Mouse (Mus musculus) midbrain, postnatal 0 days (tissue): Measurements from ENCODE around the gene Cryl1. TPM values are rescaled to one million over a fixed set of nuclear protein-coding genes. Genes with fewer than 3 reads are reported as not detected.
A peak's percentile ranks its signal among the peaks of the same experiment; 100 is the strongest.

Source experiments
- ATAC-seq: fragments of 200-750 bp; cut with Nextera tagmentation; 2 replicates; pipeline ENCODE4 v1.8.0; 2017; ENCODE audit warnings: moderate number of reproducible peaks, mild to moderate bottlenecking, moderate TSS enrichment, moderate library complexity; ENCODE audit not compliant: low FRiP score
- DNase-seq: peaks from one replicate; pipeline ENCODE4 v3.0.0-alpha.2; 2015; ENCODE audit warnings: low spot score
- H3K27ac ChIP-seq: fragments of 300-500 bp; sonication (generic); 2 replicates; pipeline ENCODE4 v1.5.1; 2014; ENCODE audit warnings: low read depth, mild to moderate bottlenecking, low read length, mixed read lengths
- H3K27me3 ChIP-seq: fragments of 300-500 bp; sonication (generic); 2 replicates; pipeline ENCODE4 v1.6.1; 2014; ENCODE audit warnings: low read length, control low read depth, mixed read lengths; ENCODE audit not compliant: insufficient read depth
- H3K36me3 ChIP-seq: fragments of 300-500 bp; sonication (generic); 2 replicates; pipeline ENCODE4 v1.6.1; 2014; ENCODE audit warnings: low read length, control low read depth, mixed read lengths; ENCODE audit not compliant: insufficient read depth
- H3K4me1 ChIP-seq: fragments of 300-500 bp; sonication (generic); 2 replicates; pipeline ENCODE4 v1.6.1; 2014; ENCODE audit warnings: mild to moderate bottlenecking, control low read depth, antibody characterized with exemption, low read length, mixed read lengths; ENCODE audit not compliant: insufficient read depth
- H3K4me2 ChIP-seq: fragments of 300-500 bp; sonication (generic); 2 replicates; pipeline ENCODE4 v1.6.1; 2014; ENCODE audit warnings: low read depth, mild to moderate bottlenecking, low read length, mixed read lengths; ENCODE audit not compliant: poor library complexity, severe bottlenecking
- H3K4me3 ChIP-seq: fragments of 300-500 bp; sonication (generic); 2 replicates; pipeline ENCODE4 v1.5.1; 2014; ENCODE audit warnings: low read depth, mild to moderate bottlenecking, low read length, moderate library complexity
- H3K9ac ChIP-seq: fragments of 300-500 bp; sonication (generic); replicated peaks from 2 replicates; pipeline ENCODE4 v1.6.1; 2014; ENCODE audit warnings: mild to moderate bottlenecking, low read length, moderate library complexity, mixed read lengths; ENCODE audit not compliant: poor library complexity, severe bottlenecking
- H3K9me3 ChIP-seq: fragments of 300-500 bp; sonication (generic); 2 replicates; pipeline ENCODE4 v1.6.1; 2016; ENCODE audit warnings: low read length, control low read depth
- CTCF ChIP-seq: IDR thresholded peaks from 2 replicates; pipeline ENCODE4 v1.5.1; 2016; ENCODE audit warnings: antibody characterized with exemption, mild to moderate bottlenecking
- WGBS: fragments of 180-500 bp; shearing (Covaris S2); extraction: QIAGEN DNeasy Blood & Tissue Kit; methylation state at CpG from one replicate; pipeline ENCODE4 v1.1.7; 2014; 5-methylcytosine and 5-hydroxymethylcytosine counted together
- polyA plus RNA-seq: library from polyadenylated mRNA; unstranded; fragments of >200 nt; fragmentation: Nextera tagmentation; extraction: Ambion mirVana; gene quantifications from 2 replicates; pipeline ENCODE4 v1.2.1, GENCODE M21; 2015
- total RNA-seq: library from RNA; depleted of rRNA; stranded (reverse); fragments of >200 nt; gene quantifications from 2 replicates; pipeline ENCODE4 v1.2.3, GENCODE M21; 2014

Gene Cryl1
- total and polyA plus RNA-seq, 2 experiments from 2014 or later: 13.5 to 19.4 TPM

GRCm38 (mm10) chr14:57365341-57365740 is 33.0 kb downstream of the Cryl1 start:
- H3K4me1 ChIP-seq: no peaks in the 10 kb centered on the region
- no peaks in the 10 kb centered on the region for H3K27me3 ChIP-seq
- H3K9ac ChIP-seq: no peak overlapping the region
- WGBS: 82% methylated on average over 9 of the region's 9 CpGs
- H3K36me3 ChIP-seq: no peaks in the 10 kb centered on the region
- no peaks in the 10 kb centered on the region for H3K9me3 ChIP-seq
- H3K27ac ChIP-seq: no peak overlapping the region
- no peak for TF ChIP-seq CTCF
- ATAC-seq (no peak), DNase-seq (no peak)
- H3K4me2 ChIP-seq: no peak overlapping the region
- no peak overlapping the region for H3K4me3 ChIP-seq

GRCm38 (mm10) chr14:57363833-57364232 is 34.5 kb downstream of the Cryl1 start:
- ATAC-seq (no peak), DNase-seq (no peak)
- H3K9ac ChIP-seq: no peak overlapping the region
- H3K4me2 ChIP-seq: no peak overlapping the region
- H3K36me3 ChIP-seq: no peaks in the 10 kb centered on the region
- H3K27me3 ChIP-seq: no peaks in the 10 kb centered on the region
- H3K9me3 ChIP-seq: no peaks in the 10 kb centered on the region
- 88% methylated on average over 6 of the region's 6 CpGs for WGBS
- H3K4me3 ChIP-seq: no peak overlapping the region
- H3K27ac ChIP-seq: no peak overlapping the region
- no peaks in the 10 kb centered on the region for H3K4me1 ChIP-seq
- TF ChIP-seq CTCF: no peak

- WGBS: 4% methylated on average over 23 of the region's 31 CpGs
- H3K4me3 ChIP-seq: no peak overlapping the region
- H3K9me3 ChIP-seq: no peaks in the 10 kb centered on the region
- peak overlapping the region; percentile 26; the same call in 1 of the 2 replicates for H3K4me2 ChIP-seq
- no peak overlapping the region for H3K27ac ChIP-seq
- peak; percentile 89 for DNase-seq
- no peak overlapping the region for H3K9ac ChIP-seq
- ATAC-seq: peak; percentile 73
- no peaks in the 10 kb centered on the region for H3K36me3 ChIP-seq
- no peaks in the 10 kb centered on the region for H3K4me1 ChIP-seq
- no peaks in the 10 kb centered on the region for H3K27me3 ChIP-seq
- TF ChIP-seq CTCF: peak; percentile 89
Observed at GRCm38 (mm10) chr14:57362726-57363660, 35.3 kb downstream of the Cryl1 start.

GRCm38 (mm10) chr14:57357030-57357429 is 41.3 kb downstream of the Cryl1 start:
- H3K4me2 ChIP-seq: no peak overlapping the region
- H3K27ac ChIP-seq: no peak overlapping the region
- H3K9ac ChIP-seq: no peak overlapping the region
- H3K27me3 ChIP-seq: no peaks in the 10 kb centered on the region
- no peak for DNase-seq
- no peaks in the 10 kb centered on the region for H3K9me3 ChIP-seq
- H3K36me3 ChIP-seq: no peaks in the 10 kb centered on the region
- ATAC-seq: no peak
- no peak overlapping the region for H3K4me3 ChIP-seq
- 72% methylated on average over 5 of the region's 5 CpGs for WGBS
- peaks cover 2% of the 10 kb centered on the region; the same call in 1 of the 2 replicates for H3K4me1 ChIP-seq
- no peak for TF ChIP-seq CTCF

GRCm38 (mm10) chr14:57351521-57352235 is 46.7 kb downstream of the Cryl1 start:
- Histone ChIP-seq H3K4me3 (no peak overlapping the region), H3K9ac (no peak overlapping the region), H3K27me3 (no peaks in the 10 kb centered on the region), H3K4me1 (peaks cover 2% of the 10 kb centered on the region; the same call in 1 of the 2 replicates), H3K4me2 (no peak overlapping the region), H3K9me3 (no peaks in the 10 kb centered on the region), H3K36me3 (no peaks in the 10 kb centered on the region), H3K27ac (no peak overlapping the region)
- WGBS: 79% methylated on average over 7 of the region's 7 CpGs
- TF ChIP-seq CTCF: no peak
- ATAC-seq (no peak), DNase-seq (no peak)

GRCm38 (mm10) chr14:57349955-57350354 is 48.4 kb downstream of the Cryl1 start:
- no peaks in the 10 kb centered on the region for H3K36me3 ChIP-seq
- DNase-seq (no peak), ATAC-seq (no peak)
- 91% methylated on average over 10 of the region's 10 CpGs for WGBS
- peaks cover 2% of the 10 kb centered on the region; the same call in 1 of the 2 replicates for H3K4me1 ChIP-seq
- H3K9ac ChIP-seq: no peak overlapping the region
- no peak overlapping the region for H3K4me3 ChIP-seq
- no peak overlapping the region for H3K4me2 ChIP-seq
- TF ChIP-seq CTCF: no peak
- no peak overlapping the region for H3K27ac ChIP-seq
- H3K9me3 ChIP-seq: no peaks in the 10 kb centered on the region
- no peaks in the 10 kb centered on the region for H3K27me3 ChIP-seq
